Mouse (Mus musculus): ENCODE measurements around the gene Tmem11.

Tmem11 gene

DNA sequence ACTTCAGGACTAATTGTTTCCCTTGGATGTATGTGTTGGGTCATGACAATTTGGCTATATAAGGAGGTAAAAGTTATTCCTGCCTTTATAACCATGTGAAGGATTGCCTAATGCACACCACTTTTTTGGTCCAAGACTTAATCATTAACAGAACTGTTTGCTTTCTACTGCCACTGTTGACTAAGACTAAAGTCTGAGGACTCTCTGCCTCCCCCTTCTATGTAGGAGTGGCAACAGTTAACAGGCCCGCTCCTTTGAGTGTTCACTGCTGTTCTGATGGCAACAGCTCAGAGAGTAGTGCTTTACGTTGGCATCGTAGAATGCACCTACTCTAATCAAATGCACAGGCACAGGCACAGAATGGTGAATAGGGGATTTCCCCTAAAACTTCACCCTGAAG lies 53.9 kb downstream of the Tmem11 start:
- peak; percentile 35 to 80 for DNase-seq

DNA sequence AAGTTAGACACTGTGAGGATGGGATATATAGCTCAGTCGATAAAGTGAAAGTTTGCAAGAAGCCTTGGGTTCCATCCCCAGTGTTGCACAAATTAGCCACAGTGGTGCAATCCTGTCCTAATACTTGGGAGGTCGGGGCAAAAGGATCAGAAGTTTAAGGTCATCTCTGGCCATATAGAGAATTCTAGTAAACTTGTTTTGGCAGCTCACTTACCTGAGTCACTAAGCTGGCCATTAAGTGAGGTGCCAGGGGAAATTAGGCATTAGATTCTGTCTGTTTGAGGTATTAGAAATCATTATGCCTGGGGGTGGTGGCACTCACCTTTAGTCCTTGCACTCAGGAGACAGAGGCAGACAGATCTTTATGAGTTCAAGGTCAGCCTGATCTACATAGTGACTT lies 55.3 kb downstream of the Tmem11 start:
- DNase-seq, result no peak

DNA sequence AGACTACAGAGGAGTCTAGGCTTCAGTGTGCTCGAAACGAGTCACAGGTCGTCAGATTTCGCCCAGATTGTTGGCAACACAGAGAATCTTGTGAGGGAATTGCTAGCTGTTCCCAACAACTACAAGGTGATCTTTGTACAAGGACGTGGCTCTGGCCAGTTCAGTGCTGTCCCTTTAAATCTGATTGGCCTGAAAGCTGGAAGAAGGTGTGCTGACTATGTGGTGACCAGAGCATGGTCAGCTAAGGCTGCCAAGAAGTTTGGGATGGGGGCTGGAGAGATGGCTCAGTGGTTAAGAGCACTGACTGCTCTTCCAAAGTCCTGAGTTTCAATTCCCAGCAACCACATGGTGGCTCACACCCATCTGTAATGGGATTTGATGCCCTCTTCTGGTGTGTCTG lies 62.7 kb downstream of the Tmem11 start:
- no peak for DNase-seq

Data from kidney, adult 8-10 months (tissue).